Mouse (Mus musculus) neural tube, embryonic 12.5 days (tissue): ENCODE data around the gene Jmjd1c. TPM values are rescaled to one million over a fixed set of nuclear protein-coding genes. Genes with fewer than 3 reads are reported as not detected.

Experiments
- ATAC-seq: fragments of 200-750 bp; cut with Nextera tagmentation; 2 replicates; pipeline ENCODE4 v1.8.0; 2017; ENCODE audit warnings: low read depth, mild to moderate bottlenecking, moderate TSS enrichment, moderate library complexity; ENCODE audit not compliant: low FRiP score
- H3K27ac ChIP-seq: fragments of 300-500 bp; sonication (generic); 2 replicates; pipeline ENCODE4 v1.5.1; 2016
- H3K27me3 ChIP-seq: fragments of 300-500 bp; sonication (generic); replicated peaks from 2 replicates; pipeline ENCODE4 v1.6.1; 2016; ENCODE audit warnings: mild to moderate bottlenecking
- H3K36me3 ChIP-seq: fragments of 300-500 bp; sonication (generic); 2 replicates; pipeline ENCODE4 v1.6.1; 2016; ENCODE audit warnings: mild to moderate bottlenecking
- H3K4me1 ChIP-seq: fragments of 300-500 bp; sonication (generic); 2 replicates; pipeline ENCODE4 v1.6.1; 2016
- H3K4me2 ChIP-seq: fragments of 300-500 bp; sonication (generic); replicated peaks from 2 replicates; pipeline ENCODE4 v1.6.1; 2016; ENCODE audit warnings: mild to moderate bottlenecking
- H3K4me3 ChIP-seq: fragments of 300-500 bp; sonication (generic); 2 replicates; pipeline ENCODE4 v1.5.1; 2016
- H3K9ac ChIP-seq: fragments of 300-500 bp; sonication (generic); 2 replicates; pipeline ENCODE4 v1.6.1; 2016; ENCODE audit warnings: mild to moderate bottlenecking
- H3K9me3 ChIP-seq: fragments of 300-500 bp; sonication (generic); 2 replicates; pipeline ENCODE4 v1.6.1; 2016; ENCODE audit warnings: mild to moderate bottlenecking
- WGBS: fragments of 180-500 bp; shearing (Covaris S2); methylation state at CpG from one replicate; pipeline ENCODE4 v1.1.7; 2016; 5-methylcytosine and 5-hydroxymethylcytosine counted together
- polyA plus RNA-seq: library from polyadenylated mRNA; unstranded; fragments of >200 nt; fragmentation: Nextera tagmentation; extraction: Ambion mirVana; gene quantifications from 2 replicates; pipeline ENCODE4 v1.2.1, GENCODE M21; 2016

Gene Jmjd1c
- polyA plus RNA-seq, 1 experiment from 2014 or later, result 63.8 TPM

DNA sequence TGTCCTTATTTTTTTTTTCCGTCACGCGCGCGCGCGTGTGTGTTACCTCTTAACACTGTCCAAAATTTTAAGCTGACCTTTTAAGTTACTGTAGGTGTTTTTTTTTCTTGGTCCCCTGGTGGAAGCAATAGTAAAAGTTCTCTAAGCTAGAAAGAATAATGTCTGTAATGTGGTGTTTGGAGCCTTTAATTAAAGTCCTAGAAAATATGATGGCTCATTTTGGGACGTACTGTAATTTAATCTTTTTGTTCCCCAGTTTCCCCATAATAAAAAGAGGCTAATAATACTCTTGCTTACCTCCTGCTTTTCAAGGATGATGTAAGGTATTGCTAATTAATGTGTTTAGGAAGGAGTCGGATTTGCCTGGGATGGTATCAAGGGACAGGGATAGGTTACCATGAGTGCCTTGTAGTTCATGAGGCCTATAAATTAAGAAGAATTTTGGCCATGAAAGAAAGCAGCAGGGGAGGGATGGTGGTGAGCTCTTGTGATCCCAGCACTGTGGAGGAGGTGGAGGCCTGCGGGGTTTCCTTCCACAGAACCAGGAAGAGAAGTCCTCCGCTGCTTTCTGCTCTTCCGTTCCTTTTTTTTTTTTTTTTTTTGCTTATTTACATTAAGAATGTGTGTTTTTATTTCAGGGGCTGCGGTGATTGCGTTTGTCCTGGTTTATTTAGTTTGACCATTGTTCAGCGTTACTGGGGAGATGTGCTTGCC lies 1.7 kb downstream of the Jmjd1c start:
- H3K4me1 ChIP-seq, result peaks cover 43% of the 10 kb centered on the region
- no peak for ATAC-seq
- under 1% methylated on average over 15 of the region's 15 CpGs for WGBS

DNA sequence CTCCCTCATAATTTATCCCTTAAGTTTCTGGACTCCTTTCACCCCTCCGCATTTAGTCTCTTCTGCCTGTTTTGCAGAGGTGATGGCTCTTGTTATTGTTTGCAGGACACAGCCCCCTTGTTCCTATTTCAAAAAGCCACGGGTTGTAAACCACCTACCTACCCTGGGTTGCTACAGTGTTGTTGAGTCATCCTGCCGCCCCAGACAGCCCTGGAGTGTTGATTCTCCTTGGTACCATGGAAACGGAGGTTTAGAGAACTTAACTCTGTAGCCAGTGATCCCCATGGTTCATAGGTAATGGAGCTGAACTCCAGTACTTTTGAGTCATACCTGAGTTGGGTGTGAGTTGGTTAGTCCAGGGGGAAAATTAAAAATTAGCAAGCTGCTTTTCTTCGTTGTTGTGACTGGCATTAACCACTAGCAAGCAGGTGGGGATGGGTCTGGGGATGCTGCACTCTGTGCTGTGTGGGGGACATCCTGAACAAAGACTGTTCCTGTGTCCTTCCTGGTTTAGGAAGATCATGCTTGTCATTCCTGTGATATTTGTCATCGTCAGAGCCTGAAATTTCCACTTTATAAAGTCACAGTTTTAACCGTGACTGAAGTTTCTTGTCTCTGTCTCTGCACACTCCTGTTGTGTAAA lies 2.6 kb downstream of the Jmjd1c start:
- Histone ChIP-seq H3K27ac (no peak overlapping the region), H3K27me3 (no peaks in the 10 kb centered on the region), H3K4me3 (peak overlapping the region; percentile 94), H3K36me3 (no peaks in the 10 kb centered on the region), H3K9ac (peak overlapping the region; percentile 99), H3K4me1 (peaks cover 53% of the 10 kb centered on the region), H3K4me2 (peak overlapping the region; percentile 67), H3K9me3 (no peaks in the 10 kb centered on the region)
- no peak for ATAC-seq
- WGBS, result 10% methylated on average over 7 of the region's 7 CpGs

More for the DNA sequence above, 1.7 kb downstream of the Jmjd1c start:
- peak overlapping the region; percentile 99; the same call in 1 of the 2 replicates for H3K27ac ChIP-seq
- H3K27me3 ChIP-seq, result no peaks in the 10 kb centered on the region
- no peaks in the 10 kb centered on the region for H3K9me3 ChIP-seq
- H3K9ac ChIP-seq, result peak overlapping the region; percentile 99
- H3K36me3 ChIP-seq, result no peaks in the 10 kb centered on the region
- H3K4me3 ChIP-seq, result peak overlapping the region; percentile 94
- peak overlapping the region; percentile 67 for H3K4me2 ChIP-seq

DNA sequence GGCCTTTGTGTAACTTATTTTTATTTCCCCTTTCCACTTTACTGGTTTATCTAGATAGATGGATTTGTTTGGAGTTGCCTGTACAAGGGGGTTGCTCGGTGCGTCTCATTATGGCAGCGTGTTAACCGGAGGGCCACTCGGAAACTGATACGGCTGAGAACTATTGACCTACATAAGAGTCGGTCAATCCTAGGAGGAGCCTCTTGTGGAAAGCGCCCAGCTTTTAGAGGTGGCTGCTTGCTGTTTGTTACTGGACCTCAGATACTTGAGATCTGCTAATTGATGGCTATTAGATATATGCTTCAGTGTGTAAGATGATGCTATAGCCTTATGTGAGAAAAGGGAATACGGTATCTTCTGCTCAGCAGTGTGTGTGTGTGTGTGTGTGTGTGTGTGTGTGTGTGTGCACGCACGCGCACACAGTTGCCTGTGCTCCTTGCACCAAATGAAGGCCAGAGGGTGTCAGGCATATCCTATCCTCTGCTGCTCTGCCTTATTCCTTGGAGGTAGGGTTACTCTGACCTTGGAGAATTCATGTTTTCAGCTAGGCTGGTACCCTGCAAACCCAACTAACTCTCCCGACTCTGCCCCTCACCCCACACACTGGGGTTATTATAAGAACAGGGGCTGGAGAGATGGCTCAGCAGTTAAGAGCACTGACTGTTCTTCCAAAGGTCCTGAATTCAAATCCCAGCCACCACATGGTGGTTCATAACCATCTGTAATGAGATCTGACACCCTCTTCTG lies 3.4 kb downstream of the Jmjd1c start:
- Histone ChIP-seq H3K36me3 (no peaks in the 10 kb centered on the region), H3K4me3 (0 out of 2 replicates have a peak overlapping the region, but pooled peaks have one; percentile 94), H3K27me3 (no peaks in the 10 kb centered on the region), H3K4me2 (peak overlapping the region; percentile 67), H3K9me3 (no peaks in the 10 kb centered on the region), H3K4me1 (peaks cover 61% of the 10 kb centered on the region), H3K9ac (no peak overlapping the region), H3K27ac (no peak overlapping the region)
- no peak for ATAC-seq
- WGBS, result 50% methylated on average over 13 of the region's 13 CpGs

DNA sequence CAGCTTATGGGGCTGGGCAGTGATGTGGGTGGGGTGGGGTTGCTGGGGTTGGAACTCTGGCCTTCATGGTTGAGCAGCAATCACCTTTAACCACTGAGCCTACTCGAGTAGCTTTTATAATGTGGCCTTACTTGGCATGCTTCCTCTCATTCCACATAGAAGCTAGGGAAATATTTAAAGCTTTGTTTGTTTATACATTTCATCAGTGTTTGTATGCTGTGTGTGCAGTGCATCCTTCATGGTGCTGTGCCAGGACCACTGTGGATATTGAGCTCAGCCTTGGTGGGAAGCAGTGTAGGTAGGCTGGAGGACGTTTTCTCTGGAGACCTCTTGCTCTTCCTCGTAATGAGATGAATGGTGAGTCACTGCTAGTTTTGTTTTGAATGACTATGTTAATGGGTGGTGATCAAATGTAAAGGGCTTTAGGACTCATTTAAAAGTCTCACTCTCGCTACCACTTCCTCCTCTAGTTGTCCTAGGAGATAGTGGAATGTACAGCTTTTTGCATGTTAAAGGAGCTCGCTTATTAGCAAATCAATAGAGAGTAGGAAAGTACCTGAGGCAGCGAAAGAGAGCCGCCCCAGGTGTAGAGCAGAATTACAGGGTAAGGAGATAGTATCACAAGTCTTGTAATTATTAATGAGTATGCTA lies 4.2 kb downstream of the Jmjd1c start:
- Histone ChIP-seq H3K27me3 (no peaks in the 10 kb centered on the region), H3K9ac (no peak overlapping the region), H3K4me2 (peak overlapping the region; percentile 67), H3K27ac (no peak overlapping the region), H3K9me3 (no peaks in the 10 kb centered on the region), H3K4me1 (peaks cover 69% of the 10 kb centered on the region), H3K4me3 (no peak overlapping the region), H3K36me3 (no peaks in the 10 kb centered on the region)
- ATAC-seq, result no peak
- 30% methylated on average over 7 of the region's 7 CpGs for WGBS

GRCm38 (mm10) chr10:67100831-67101251 lies 4.9 kb downstream of the Jmjd1c start:
- Histone ChIP-seq H3K36me3 (no peaks in the 10 kb centered on the region), H3K4me1 (peaks cover 76% of the 10 kb centered on the region), H3K27me3 (no peaks in the 10 kb centered on the region), H3K27ac (no peak overlapping the region), H3K4me3 (no peak overlapping the region), H3K9ac (no peak overlapping the region), H3K9me3 (no peaks in the 10 kb centered on the region), H3K4me2 (0 out of 2 replicates have a peak overlapping the region, but pooled peaks have one; percentile 7)
- WGBS, result 55% methylated on average over 9 of the region's 9 CpGs
- ATAC-seq, result no peak

DNA sequence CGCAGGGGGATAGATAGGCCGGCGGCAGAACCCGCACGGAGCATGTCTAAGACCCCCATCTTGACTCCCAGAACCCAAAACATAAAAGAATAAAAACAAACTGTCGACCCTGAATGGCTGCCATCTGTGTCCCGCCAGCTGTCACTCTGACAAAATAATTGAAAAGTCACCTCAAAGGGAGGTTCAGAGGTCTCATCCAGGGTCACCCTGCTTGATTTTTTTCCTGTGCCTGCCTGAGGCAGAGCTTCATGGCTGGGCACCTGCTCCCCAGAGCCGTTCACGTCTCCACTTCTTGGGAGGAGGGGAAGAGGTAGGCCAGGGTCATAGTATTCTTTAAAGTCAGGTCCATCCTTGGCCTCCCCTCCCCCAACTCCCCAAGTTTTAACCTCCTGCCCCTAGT lies 8.6 kb downstream of the Jmjd1c start:
- H3K4me2 ChIP-seq, result peak overlapping the region; percentile 9
- no peak for ATAC-seq
- no peaks in the 10 kb centered on the region for H3K9me3 ChIP-seq
- H3K9ac ChIP-seq, result no peak overlapping the region
- no peaks in the 10 kb centered on the region for H3K27me3 ChIP-seq
- no peak overlapping the region for H3K27ac ChIP-seq
- H3K4me1 ChIP-seq, result peaks cover 82% of the 10 kb centered on the region
- H3K36me3 ChIP-seq, result no peaks in the 10 kb centered on the region
- 13% methylated on average over 9 of the region's 9 CpGs for WGBS
- no peak overlapping the region for H3K4me3 ChIP-seq

GRCm38 (mm10) chr10:67105331-67106217 lies 9.6 kb downstream of the Jmjd1c start:
- no peak for ATAC-seq

DNA sequence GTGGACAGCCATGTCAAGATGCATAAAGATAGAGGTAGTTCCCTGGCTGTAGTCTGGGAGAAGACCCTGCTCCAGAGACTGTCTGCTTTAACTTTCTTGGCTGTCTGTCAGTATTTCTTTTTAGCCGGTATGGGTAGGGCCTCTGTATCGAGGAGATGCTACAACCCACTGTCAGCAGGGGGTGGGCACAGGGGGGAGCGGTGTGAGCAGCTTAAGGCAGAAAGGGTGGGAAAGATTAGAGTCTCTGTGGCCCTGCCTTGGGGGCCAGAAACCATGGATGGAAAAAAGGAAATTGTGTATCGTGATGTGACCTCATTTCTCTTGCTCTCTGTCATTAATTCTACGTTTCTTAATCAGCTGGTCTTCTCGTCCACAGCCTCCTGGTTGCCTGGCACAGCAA lies 10.5 kb downstream of the Jmjd1c start:
- Histone ChIP-seq H3K4me2 (no peak overlapping the region), H3K27ac (no peak overlapping the region), H3K4me3 (no peak overlapping the region), H3K9ac (no peak overlapping the region), H3K36me3 (no peaks in the 10 kb centered on the region), H3K27me3 (no peaks in the 10 kb centered on the region), H3K9me3 (no peaks in the 10 kb centered on the region), H3K4me1 (peaks cover 79% of the 10 kb centered on the region)
- no peak for ATAC-seq
- 64% methylated on average over 6 of the region's 6 CpGs for WGBS

More at GRCm38 (mm10) chr10:67105331-67106217, 9.6 kb downstream of the Jmjd1c start:
- WGBS, result 77% methylated on average over 19 of the region's 19 CpGs
- Histone ChIP-seq H3K27me3 (no peaks in the 10 kb centered on the region), H3K9ac (no peak overlapping the region), H3K4me3 (no peak overlapping the region), H3K4me2 (no peak overlapping the region), H3K27ac (no peak overlapping the region), H3K36me3 (no peaks in the 10 kb centered on the region), H3K9me3 (no peaks in the 10 kb centered on the region), H3K4me1 (peaks cover 80% of the 10 kb centered on the region)

DNA sequence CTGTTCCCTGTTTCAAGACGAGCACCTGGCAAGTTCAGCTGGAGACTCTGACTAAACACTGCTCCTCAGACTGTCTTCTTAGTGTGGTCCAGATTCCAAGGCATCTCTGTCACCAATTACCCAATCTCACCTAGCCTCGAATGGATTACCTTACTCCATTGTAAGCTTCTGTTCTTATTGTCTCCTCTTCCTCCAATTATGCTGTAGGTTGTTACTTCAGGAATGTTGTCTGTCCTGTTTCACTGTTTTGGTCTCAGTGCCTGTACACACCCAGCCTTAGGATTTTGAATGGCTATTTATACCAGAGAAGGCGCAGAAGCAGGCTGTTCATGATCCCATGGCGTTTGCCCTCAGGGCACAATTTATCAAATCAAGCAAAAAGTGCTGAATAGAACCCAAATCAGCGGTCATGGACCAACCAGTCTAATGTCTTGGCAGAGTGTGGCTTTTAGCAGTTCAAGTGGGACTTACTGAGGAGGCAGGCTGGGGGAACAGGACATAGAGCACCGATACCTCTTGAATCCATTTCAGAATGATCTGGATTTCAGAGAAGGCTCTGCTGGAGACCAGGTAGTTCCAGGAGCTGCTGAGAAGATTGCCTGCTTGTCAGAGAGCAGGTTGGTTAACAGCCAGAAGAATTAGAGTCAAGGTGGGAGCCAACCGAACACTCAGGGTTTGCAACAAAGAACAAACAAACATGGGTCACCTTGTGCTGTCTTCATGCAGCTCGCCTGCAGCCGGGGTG lies 11.3 kb downstream of the Jmjd1c start:
- Histone ChIP-seq H3K4me3 (no peak overlapping the region), H3K27me3 (no peaks in the 10 kb centered on the region), H3K27ac (no peak overlapping the region), H3K9me3 (no peaks in the 10 kb centered on the region), H3K36me3 (no peaks in the 10 kb centered on the region), H3K4me1 (peaks cover 79% of the 10 kb centered on the region), H3K4me2 (no peak overlapping the region), H3K9ac (no peak overlapping the region)
- 61% methylated on average over 9 of the region's 9 CpGs for WGBS
- no peak for ATAC-seq

DNA sequence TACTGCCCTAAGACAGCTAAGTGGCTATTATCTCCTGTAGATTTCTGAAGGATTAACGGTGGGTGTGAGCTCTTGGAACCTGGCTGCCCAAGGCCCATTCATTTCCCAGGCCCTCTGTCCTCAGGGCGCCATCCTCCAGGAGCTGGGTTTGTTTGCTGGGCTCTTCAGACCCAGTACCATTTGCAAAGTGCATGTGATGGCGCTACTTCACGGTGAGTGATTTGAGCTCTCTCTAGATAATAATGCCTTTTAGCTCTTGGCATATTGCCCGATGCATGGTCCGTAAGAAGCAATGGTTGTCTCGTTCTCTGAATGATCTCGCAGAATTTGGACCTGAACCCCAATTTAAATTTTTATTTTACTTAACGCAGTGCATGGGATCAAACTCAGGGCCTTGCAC lies 12.2 kb downstream of the Jmjd1c start:
- Histone ChIP-seq H3K4me3 (no peak overlapping the region), H3K27ac (no peak overlapping the region), H3K9me3 (no peaks in the 10 kb centered on the region), H3K4me1 (peaks cover 71% of the 10 kb centered on the region), H3K9ac (no peak overlapping the region), H3K27me3 (no peaks in the 10 kb centered on the region), H3K36me3 (no peaks in the 10 kb centered on the region), H3K4me2 (no peak overlapping the region)
- WGBS, result 65% methylated on average over 9 of the region's 9 CpGs
- ATAC-seq, result no peak; the same call in 1 of the 2 replicates

DNA sequence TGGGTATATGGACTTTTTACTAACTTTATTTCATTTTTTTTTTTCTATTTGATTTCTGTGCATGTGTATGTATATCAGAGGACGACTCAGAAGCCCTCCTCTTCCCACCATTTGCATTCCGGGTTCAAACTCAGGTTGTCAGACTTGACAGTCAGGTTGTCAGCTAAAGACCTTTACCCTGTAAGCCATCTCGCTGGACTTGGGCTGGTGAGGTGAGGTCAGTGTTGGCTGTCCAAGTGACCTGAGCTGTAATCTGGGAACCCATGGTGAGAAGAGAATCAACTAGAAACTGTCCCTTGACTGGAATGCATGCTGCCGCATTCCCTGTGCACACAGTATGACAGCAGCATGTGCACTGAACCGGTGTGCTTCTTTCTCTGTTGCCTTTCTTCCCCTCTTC lies 13.7 kb downstream of the Jmjd1c start:
- no peak overlapping the region for H3K9ac ChIP-seq
- no peaks in the 10 kb centered on the region for H3K9me3 ChIP-seq
- no peaks in the 10 kb centered on the region for H3K36me3 ChIP-seq
- ATAC-seq, result no peak
- H3K4me1 ChIP-seq, result peaks cover 56% of the 10 kb centered on the region
- H3K27me3 ChIP-seq, result no peaks in the 10 kb centered on the region
- H3K4me3 ChIP-seq, result no peak overlapping the region
- H3K4me2 ChIP-seq, result no peak overlapping the region
- WGBS, result 87% methylated on average over 5 of the region's 5 CpGs
- no peak overlapping the region for H3K27ac ChIP-seq
